Mouse (Mus musculus) thymus, postnatal 4 days (tissue): ENCODE results near the gene Mrpl40.

Experiments
- DNase-seq: peaks from one replicate; pipeline ENCODE4 v3.0.0; 2021

Mrpl40 gene

DNA sequence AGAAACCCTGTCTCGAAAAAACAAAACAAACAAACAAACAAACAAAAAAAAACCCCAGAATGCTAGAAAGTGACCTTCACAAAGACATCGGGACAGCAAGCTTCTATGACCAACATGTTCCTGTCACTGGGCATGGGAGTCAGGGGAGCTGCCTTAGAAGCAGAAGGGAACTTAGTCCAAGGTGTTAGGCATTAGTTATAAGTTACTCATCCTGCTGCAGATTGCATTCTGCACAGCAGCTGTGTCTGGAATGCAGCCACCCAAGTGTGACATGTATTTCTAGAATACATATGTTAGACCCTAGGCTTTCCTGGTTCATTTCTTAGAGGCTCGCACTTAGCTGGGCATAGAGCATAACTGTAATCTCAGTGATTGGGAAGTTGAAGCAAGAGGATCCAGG is 48.0 kb downstream of the Mrpl40 start:
- no peak for DNase-seq

DNA sequence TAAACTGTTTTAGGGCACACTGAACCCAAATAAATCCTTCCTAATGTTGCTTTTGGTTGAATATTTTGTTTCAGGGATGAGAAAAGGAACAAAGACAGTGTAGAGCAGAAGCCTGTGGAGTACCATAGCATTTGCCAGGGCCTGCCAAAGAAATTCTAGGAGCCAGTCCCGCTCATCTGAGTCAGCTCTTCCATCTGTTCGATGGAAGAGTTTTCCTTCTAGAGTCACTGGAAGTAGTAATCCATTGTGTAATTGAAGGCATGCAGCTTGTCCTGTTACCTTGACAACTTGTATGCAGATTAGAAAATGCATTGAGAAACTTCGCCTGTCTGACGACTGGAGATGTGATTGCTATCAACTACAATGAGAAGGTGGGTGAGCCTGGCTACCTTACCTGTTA is 53.7 kb downstream of the Mrpl40 start:
- no peak for DNase-seq

DNA sequence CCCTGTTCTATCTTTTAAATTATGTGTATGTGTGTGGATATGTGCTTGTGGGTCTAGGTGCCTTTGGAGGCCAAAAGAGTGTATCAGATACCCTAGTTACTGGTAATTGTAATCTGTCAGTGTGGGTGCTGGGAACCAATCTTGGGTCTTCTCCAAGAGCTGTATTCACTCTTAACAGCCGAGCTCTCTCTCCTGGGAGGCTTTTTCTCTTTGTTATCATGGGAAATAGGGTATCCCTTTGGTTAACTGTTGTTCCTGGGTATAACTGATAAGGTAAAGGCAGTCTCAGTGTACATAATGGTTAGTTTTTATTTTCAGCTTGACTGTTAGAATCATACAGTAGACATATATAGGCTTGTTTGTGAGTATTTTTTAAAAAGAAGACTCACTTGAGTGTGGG is 54.3 kb downstream of the Mrpl40 start:
- no peak for DNase-seq
